Mouse (Mus musculus) liver, postnatal 0 days (tissue): ENCODE measurements at regions not wholly inside any gene's neighbourhood (a gene's known extent, or its start where the extent isn't known, plus 50 kb on each side); places are given as distances from the start of the nearest gene placed in this dataset.

Experiments
- ATAC-seq: fragments of 200-750 bp; cut with Nextera tagmentation; 2 replicates; pipeline ENCODE4 v1.8.0; 2017; ENCODE audit warnings: mild to moderate bottlenecking, moderate library complexity
- DNase-seq: peaks from one replicate; pipeline ENCODE4 v3.0.0-alpha.2; 2016
- H3K27ac ChIP-seq: fragments of 300-500 bp; sonication (generic); 2 replicates; pipeline ENCODE4 v1.5.1; 2014; ENCODE audit warnings: antibody characterized with exemption, moderate library complexity, mild to moderate bottlenecking, low read depth
- H3K27me3 ChIP-seq: fragments of 300-500 bp; sonication (generic); 2 replicates; pipeline ENCODE4 v1.6.1; 2014; ENCODE audit warnings: low read length, control low read depth, mixed read lengths; ENCODE audit not compliant: insufficient read depth
- H3K36me3 ChIP-seq: fragments of 300-500 bp; sonication (generic); replicated peaks from 2 replicates; pipeline ENCODE4 v1.6.1; 2014; ENCODE audit warnings: mild to moderate bottlenecking, control low read depth, low read length, moderate library complexity, mixed read lengths; ENCODE audit not compliant: insufficient read depth
- H3K4me1 ChIP-seq: fragments of 300-500 bp; sonication (generic); 2 replicates; pipeline ENCODE4 v1.6.1; 2014; ENCODE audit warnings: antibody characterized with exemption, mild to moderate bottlenecking, control low read depth; ENCODE audit not compliant: insufficient read depth
- H3K4me2 ChIP-seq: fragments of 300-500 bp; sonication (generic); 2 replicates; pipeline ENCODE4 v1.6.1; 2014; ENCODE audit warnings: low read depth, mild to moderate bottlenecking, low read length, moderate library complexity, mixed read lengths
- H3K4me3 ChIP-seq: fragments of 300-500 bp; sonication (generic); 2 replicates; pipeline ENCODE4 v1.5.1; 2014; ENCODE audit warnings: low read depth, low read length
- H3K9ac ChIP-seq: fragments of 300-500 bp; sonication (generic); replicated peaks from 2 replicates; pipeline ENCODE4 v1.6.1; 2014; ENCODE audit warnings: mild to moderate bottlenecking, moderate library complexity
- H3K9me3 ChIP-seq: fragments of 300-500 bp; sonication (generic); 2 replicates; pipeline ENCODE4 v1.6.1; 2016; ENCODE audit warnings: mild to moderate bottlenecking, control low read depth, low read length, mixed read lengths
- CTCF ChIP-seq: sonication (generic); IDR thresholded peaks from 2 replicates; pipeline ENCODE4 v1.5.1; 2016; ENCODE audit warnings: antibody characterized with exemption, low read depth
- EP300 ChIP-seq: IDR thresholded peaks from 2 replicates; pipeline ENCODE4 v1.6.1; 2016; ENCODE audit warnings: antibody characterized with exemption, low read depth, mild to moderate bottlenecking
- WGBS: fragments of 180-500 bp; shearing (Covaris S2); extraction: QIAGEN DNeasy Blood & Tissue Kit; methylation state at CpG from one replicate; pipeline ENCODE4 v1.1.7; 2014; ENCODE audit not compliant: insufficient replicate concordance; 5-methylcytosine and 5-hydroxymethylcytosine counted together

GRCm38 (mm10) chr2:167858346-167858745 lies 73.5 kb upstream of the Ptpn1 start:
- H3K4me1 ChIP-seq: peaks cover 32% of the 10 kb centered on the region
- 64% methylated on average over 10 of the region's 10 CpGs for WGBS
- H3K9ac ChIP-seq: no peak overlapping the region
- H3K9me3 ChIP-seq: no peaks in the 10 kb centered on the region
- no peak overlapping the region for H3K4me3 ChIP-seq
- peak overlapping the region; percentile 84 for H3K27ac ChIP-seq
- no peaks in the 10 kb centered on the region for H3K27me3 ChIP-seq
- no peak for ATAC-seq
- no peak overlapping the region; the same call in 1 of the 2 replicates for H3K4me2 ChIP-seq
- no peak for TF ChIP-seq EP300
- TF ChIP-seq CTCF: no peak
- H3K36me3 ChIP-seq: no peaks in the 10 kb centered on the region
- no peak for DNase-seq

DNA sequence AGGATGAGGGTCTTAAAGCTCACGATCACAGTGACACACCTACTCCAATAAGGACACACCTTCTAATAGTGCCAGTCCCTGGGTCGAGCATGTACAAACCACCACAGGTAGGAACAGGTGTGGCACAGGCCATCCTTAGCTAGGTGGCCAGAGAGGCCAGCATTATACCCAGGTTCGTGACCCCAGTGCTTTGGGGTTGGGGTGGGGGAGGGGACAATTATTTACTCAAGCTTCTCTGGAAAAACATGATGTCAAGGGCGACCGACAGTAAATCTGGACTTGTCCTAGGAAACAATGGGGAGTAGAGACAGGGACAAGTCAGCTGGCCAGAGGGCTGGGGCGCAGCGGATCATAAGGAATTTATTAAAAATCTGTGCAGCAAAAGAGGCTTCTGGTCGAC lies 73.9 kb upstream of the Ptpn1 start:
- peak; percentile 22; the same call in 1 of the 2 replicates for ATAC-seq
- H3K4me1 ChIP-seq: peaks cover 32% of the 10 kb centered on the region
- no peak overlapping the region for H3K4me3 ChIP-seq
- no peaks in the 10 kb centered on the region for H3K27me3 ChIP-seq
- no peak for DNase-seq
- no peaks in the 10 kb centered on the region for H3K9me3 ChIP-seq
- peak overlapping the region; percentile 84 for H3K27ac ChIP-seq
- 64% methylated on average over 8 of the region's 8 CpGs for WGBS
- H3K4me2 ChIP-seq: no peak overlapping the region
- TF ChIP-seq CTCF (no peak), EP300 (0 out of 2 replicates have a peak, but pooled peaks have one; percentile 36)
- H3K36me3 ChIP-seq: no peaks in the 10 kb centered on the region
- 0 out of 2 replicates have a peak overlapping the region, but pooled peaks have one; percentile 13 for H3K9ac ChIP-seq

GRCm38 (mm10) chr2:167856920-167857475 lies 74.9 kb upstream of the Ptpn1 start:
- 0 out of 2 replicates have a peak overlapping the region, but pooled peaks have one; percentile 13 for H3K9ac ChIP-seq
- H3K9me3 ChIP-seq: no peaks in the 10 kb centered on the region
- H3K4me1 ChIP-seq: peaks cover 41% of the 10 kb centered on the region
- no peak overlapping the region for H3K4me3 ChIP-seq
- no peak for TF ChIP-seq EP300
- no peak for TF ChIP-seq CTCF
- DNase-seq (peak; percentile 53), ATAC-seq (no peak)
- peak overlapping the region; percentile 84 for H3K27ac ChIP-seq
- WGBS: 65% methylated on average over 10 of the region's 10 CpGs
- no peaks in the 10 kb centered on the region for H3K27me3 ChIP-seq
- H3K36me3 ChIP-seq: no peaks in the 10 kb centered on the region
- no peak overlapping the region for H3K4me2 ChIP-seq

DNA sequence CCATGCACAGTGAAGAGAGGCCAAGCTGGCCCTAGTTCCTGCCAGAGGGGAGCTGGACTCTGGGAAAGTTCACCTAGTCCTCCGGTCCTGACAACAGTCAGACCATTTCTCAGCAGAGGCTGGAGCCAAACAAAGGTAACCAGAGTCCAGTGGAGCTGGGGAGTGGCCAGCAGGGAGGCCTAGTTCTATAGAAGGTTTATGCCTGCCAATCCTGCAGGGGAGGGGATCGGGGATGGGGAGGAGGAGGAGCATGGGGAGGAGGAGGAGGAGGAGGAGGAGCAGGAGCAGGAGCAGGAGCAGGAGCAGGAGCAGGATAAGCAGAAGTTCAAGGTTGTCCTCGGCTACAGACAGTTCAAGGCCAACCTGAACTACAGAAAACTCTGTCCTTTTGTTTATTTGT lies 75.8 kb upstream of the Ptpn1 start:
- Histone ChIP-seq H3K4me3 (no peak overlapping the region), H3K27ac (peak overlapping the region; percentile 84), H3K4me2 (no peak overlapping the region), H3K27me3 (no peaks in the 10 kb centered on the region), H3K9me3 (no peaks in the 10 kb centered on the region), H3K9ac (no peak overlapping the region), H3K36me3 (no peaks in the 10 kb centered on the region), H3K4me1 (peaks cover 48% of the 10 kb centered on the region)
- ATAC-seq: no peak
- DNase-seq: no peak
- WGBS: 43% methylated on average over 3 of the region's 3 CpGs
- TF ChIP-seq CTCF: no peak
- no peak for TF ChIP-seq EP300

DNA sequence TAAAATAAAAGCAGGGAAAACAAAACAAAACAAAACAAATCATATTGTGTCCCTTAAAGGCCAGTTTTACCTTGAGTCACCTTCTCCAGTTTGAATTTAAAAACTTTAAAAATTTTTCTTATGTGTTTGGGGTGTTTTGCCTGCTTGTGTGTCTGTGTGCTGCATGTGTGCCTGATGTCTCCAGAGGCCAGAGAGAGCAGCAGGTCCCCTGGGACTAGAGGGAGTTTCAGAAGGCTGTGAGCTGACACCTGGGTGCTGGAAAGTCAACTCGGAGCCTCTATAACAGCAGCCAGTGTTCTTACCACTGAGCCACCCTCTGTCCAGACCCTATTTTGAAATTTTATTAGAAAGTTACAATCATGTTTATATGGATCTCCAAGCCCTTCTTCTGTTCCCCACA lies 77.8 kb upstream of the Ptpn1 start:
- no peak for ATAC-seq

GRCm38 (mm10) chr2:167853411-167853821 lies 78.4 kb upstream of the Ptpn1 start:
- peak overlapping the region; percentile 69; the same call in 1 of the 2 replicates for H3K27ac ChIP-seq
- peaks cover 37% of the 10 kb centered on the region for H3K4me1 ChIP-seq
- H3K9me3 ChIP-seq: no peaks in the 10 kb centered on the region
- H3K4me3 ChIP-seq: no peak overlapping the region
- WGBS: 67% methylated on average over 8 of the region's 8 CpGs
- DNase-seq (no peak), ATAC-seq (no peak)
- H3K36me3 ChIP-seq: no peaks in the 10 kb centered on the region
- H3K27me3 ChIP-seq: no peaks in the 10 kb centered on the region
- no peak overlapping the region for H3K4me2 ChIP-seq
- H3K9ac ChIP-seq: no peak overlapping the region
- TF ChIP-seq CTCF: no peak
- no peak for TF ChIP-seq EP300

More for the DNA sequence above, 77.8 kb upstream of the Ptpn1 start:
- H3K4me3 ChIP-seq: no peak overlapping the region
- no peak for DNase-seq
- H3K9me3 ChIP-seq: no peaks in the 10 kb centered on the region
- WGBS: 69% methylated on average over 1 of the region's 1 CpGs
- H3K36me3 ChIP-seq: no peaks in the 10 kb centered on the region
- H3K27me3 ChIP-seq: no peaks in the 10 kb centered on the region
- H3K4me1 ChIP-seq: peaks cover 38% of the 10 kb centered on the region
- no peak overlapping the region for H3K4me2 ChIP-seq
- no peak for TF ChIP-seq CTCF
- no peak for TF ChIP-seq EP300
- no peak overlapping the region for H3K27ac ChIP-seq
- no peak overlapping the region for H3K9ac ChIP-seq
